Mouse (Mus musculus) adrenal gland, postnatal 10 days (tissue): Measurements from ENCODE around the gene Tomm6. TPM values are rescaled to one million over a fixed set of nuclear protein-coding genes. Genes with fewer than 3 reads are reported as not detected.
A peak's percentile ranks its signal among the peaks of the same experiment; 100 is the strongest.

ENCODE experiments used
- DNase-seq: peaks from one replicate; pipeline ENCODE4 v3.0.0; 2021; ENCODE audit warnings: mixed read lengths
- total RNA-seq, 2 experiments: library from RNA; stranded (reverse); gene quantifications; 2 replicates each; pipeline ENCODE4 v1.2.3; 2021

Gene Tomm6
- total RNA-seq, 2 experiments from 2014 or later = 223 to 226 TPM

DNA sequence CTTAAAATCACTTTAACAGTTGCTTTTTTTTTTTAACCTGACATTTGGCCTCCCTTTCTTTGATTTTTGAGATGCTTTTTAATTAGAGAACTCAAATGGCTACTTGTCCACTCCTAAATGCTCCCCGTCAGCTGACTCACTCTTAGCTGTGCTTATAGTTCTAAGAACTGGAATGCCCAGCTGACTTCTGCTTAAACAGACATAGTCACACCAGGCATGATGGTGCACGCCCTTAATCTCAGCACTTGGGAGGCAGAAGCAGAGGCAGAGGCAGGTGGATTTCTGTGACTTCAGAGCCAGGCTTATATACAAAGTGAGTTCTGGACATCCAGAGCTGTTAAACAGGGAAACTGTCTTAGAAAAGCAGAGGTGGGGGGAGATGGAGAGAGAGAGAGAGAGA lies 36.2 kb downstream of the Tomm6 start:
- no peak for DNase-seq

DNA sequence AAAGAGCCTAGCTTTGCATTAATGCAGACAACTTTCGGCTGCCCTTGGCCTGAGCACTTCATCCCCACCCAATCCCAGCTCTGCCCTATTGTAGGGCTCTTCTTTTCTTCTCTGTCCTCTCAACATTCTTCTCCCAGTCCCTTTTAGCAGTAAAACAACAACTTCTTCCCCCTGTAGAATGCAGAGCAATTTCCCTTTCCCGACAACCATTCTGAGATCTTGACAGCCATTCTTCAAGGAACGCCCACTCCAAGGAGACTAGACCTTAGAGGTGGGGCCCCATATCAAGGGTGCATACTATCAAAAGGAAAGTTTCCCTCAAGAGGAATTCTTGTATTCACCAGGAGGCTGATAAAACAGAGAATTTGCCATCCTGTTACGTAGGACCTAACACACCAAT lies 39.2 kb downstream of the Tomm6 start:
- no peak for DNase-seq

DNA sequence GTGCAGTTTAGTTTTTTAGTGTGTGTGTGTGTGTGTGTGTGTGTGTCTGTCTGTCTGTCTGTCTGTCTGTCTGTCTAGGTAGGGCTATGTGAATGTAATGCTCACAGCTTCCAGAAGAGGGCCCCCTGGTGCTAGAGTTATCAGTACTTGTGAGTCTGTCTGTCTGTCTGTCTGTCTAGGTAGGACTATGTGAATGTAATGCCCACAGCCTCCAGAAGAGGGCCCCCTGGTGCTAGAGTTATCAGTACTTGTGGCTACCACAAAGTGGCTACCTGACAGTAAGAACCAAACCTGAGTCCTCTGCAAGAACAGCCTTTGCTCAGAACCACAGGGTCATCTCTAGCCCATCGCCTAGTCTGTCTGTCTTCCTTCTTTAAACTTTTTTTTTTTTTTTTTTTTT lies 41.5 kb downstream of the Tomm6 start:
- peak; percentile 77 for DNase-seq

DNA sequence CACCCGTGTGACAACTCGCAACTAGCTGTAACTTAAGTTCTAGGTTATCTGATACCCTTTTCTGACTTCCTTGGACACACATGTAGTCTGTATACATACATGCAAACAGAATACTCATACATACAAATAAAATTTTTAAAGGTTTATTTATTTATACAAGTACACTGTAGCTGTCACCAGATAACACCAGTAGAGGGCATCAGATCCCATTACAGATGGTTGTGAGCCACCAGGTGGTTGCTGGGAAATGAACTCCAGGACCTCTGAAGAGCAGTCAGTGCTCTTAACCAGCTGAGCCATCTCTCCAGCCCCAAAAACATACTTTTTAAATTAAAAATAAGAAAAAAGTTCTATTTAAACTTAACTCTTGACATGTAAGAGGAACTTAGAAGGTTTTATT lies 45.2 kb downstream of the Tomm6 start:
- no peak for DNase-seq

Other genes with a start within 250 kb of the Tomm6 start
- gene Taf8, start 186.1 kb downstream of the Tomm6 start, total RNA-seq = 10 to 100 TPM; 15.4 to 19.1 TPM
- 100 to 1,000 TPM; 178 to 185 TPM for gene Ccnd3, start 183.3 kb downstream of the Tomm6 start, total RNA-seq
- gene Bysl, start 76.9 kb downstream of the Tomm6 start, total RNA-seq = 10 to 100 TPM; 14.1 to 16.6 TPM
- gene Med20, start 76.8 kb downstream of the Tomm6 start, total RNA-seq = 10 to 100 TPM; 38.1 to 39.8 TPM
- gene Gm20517, start 76.8 kb downstream of the Tomm6 start, total RNA-seq = 1 to 10 TPM; 2.8 to 5.5 TPM
- gene Usp49, start 57.7 kb downstream of the Tomm6 start, total RNA-seq = 1 to 10 TPM; 6.8 to 9.0 TPM
- 1 to 10 TPM; 3.2 to 7.5 TPM for gene Frs3, start 644 bp upstream of the Tomm6 start, total RNA-seq
- gene Gm21981, start 6.1 kb upstream of the Tomm6 start, total RNA-seq = 1 to 10 TPM; 1.1 to 1.5 TPM
- gene Prickle4, start 6.3 kb upstream of the Tomm6 start, total RNA-seq = 1 to 10 TPM; 2.2 to 4.8 TPM
- not detected for gene Pgc, start 38.5 kb upstream of the Tomm6 start, total RNA-seq
- gene Tfeb, start 48.6 kb upstream of the Tomm6 start, total RNA-seq = 10 to 100 TPM; 19.9 to 29.7 TPM
- 1 to 10 TPM; 4.2 to 5.3 TPM for gene Mdfi, start 146.3 kb upstream of the Tomm6 start, total RNA-seq
- 10 to 100 TPM; 24.8 to 25.6 TPM for gene Foxp4, start 236.3 kb upstream of the Tomm6 start, total RNA-seq